Mouse (Mus musculus): ENCODE results near the gene Gm853. TPM values are rescaled to one million over a fixed set of nuclear protein-coding genes. Genes with fewer than 3 reads are reported as not detected.
A peak's percentile ranks its signal among the peaks of the same experiment; 100 is the strongest.

Gm853 gene
- polyA plus RNA-seq (2015; fragmentation: Nextera tagmentation; extraction: Ambion mirVana) = not detected in 2 replicates

DNA sequence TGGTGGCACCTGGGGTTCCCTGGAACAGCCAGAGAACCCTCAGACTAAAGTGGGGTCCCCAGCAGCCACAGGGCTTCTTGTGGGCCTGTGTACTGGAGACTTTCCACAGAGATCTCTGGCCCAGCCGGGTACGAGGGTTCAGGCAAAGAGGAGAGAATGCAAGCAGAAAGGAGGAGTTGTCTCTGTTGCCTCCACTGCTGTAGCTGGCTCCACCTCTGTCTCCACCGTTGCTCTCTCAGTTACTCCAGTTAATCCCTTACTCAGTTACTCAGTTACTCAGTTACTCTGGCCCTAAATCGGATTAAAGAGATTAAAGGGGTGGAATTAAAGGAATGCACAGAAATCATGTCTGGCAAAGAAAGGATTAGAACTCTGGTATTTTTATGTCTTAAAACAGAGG, at the start of gene Gm853:
Gene Gm853 (minus strand): TSS at position 223 of the 400 bp plus-strand sequence.
- 43% methylated on average over 4 of the region's 4 CpGs for WGBS
- Histone ChIP-seq H3K9ac (ENCODE audit: low read length) (no peak within 1 kb of the TSS), H3K36me3 (ENCODE audit: control insufficient read depth, insufficient read depth, low read length) (no peaks in the 10 kb centered on the region), H3K27me3 (ENCODE audit: control insufficient read depth, insufficient read depth, low read length) (no peaks in the 10 kb centered on the region), H3K4me1 (ENCODE audit: control insufficient read depth, insufficient read depth, low read length) (no peaks in the 10 kb centered on the region), H3K9me3 (replicated peaks; ENCODE audit: control insufficient read depth, low read length) (no peaks in the 10 kb centered on the region), H3K27ac (ENCODE audit: low read length) (no peak within 1 kb of the TSS), H3K4me2 (ENCODE audit: low read depth, low read length) (no peak within 1 kb of the TSS), H3K4me3 (replicated peaks; ENCODE audit: low read length) (no peak within 1 kb of the TSS)
- no peak for ATAC-seq (ENCODE audit: insufficient read depth, low FRiP score)

DNA sequence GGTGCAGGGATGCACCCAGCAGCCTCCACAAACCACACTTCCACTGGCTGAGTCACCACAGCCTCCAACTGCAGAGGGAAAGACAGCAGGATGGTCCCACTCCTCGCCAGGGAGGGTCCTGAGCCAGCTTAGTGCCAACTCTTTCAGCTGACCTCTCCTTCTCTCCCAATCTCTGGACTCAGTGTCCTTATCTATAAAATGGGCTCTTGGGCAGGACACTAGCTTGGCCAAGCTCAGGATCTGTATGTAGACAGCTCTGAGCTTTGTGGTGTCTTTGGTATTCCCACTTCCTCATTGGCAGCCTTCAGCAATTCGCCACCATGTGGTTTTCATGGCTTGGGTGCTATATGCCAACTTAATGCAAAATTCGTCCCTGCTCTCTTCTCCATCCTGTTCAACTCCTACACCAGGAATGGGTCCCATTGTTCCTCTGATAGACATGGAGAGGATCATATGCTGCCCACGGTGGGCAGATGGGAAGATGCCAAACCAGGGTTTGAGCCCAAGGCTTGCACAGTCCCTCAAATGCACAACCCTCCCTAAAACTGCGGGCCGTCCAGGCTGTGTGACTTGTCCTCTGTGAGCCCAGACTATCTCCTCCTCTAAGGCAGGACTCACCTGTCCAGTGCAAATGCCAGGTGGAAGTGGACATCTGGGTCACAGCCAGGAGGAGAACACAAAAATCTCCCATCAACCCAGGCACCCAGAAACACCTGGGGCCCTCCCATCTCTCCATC, 48.6 kb upstream of the Gm853 start:
- 81% methylated on average over 6 of the region's 6 CpGs for WGBS
- Histone ChIP-seq H3K4me3 (replicated peaks; ENCODE audit: low read length) (no peak overlapping the region), H3K4me2 (ENCODE audit: low read depth, low read length) (no peak overlapping the region), H3K9me3 (replicated peaks; ENCODE audit: control insufficient read depth, low read length) (no peaks in the 10 kb centered on the region), H3K9ac (ENCODE audit: low read length) (no peak overlapping the region), H3K27me3 (ENCODE audit: control insufficient read depth, insufficient read depth, low read length) (peaks cover 9% of the 10 kb centered on the region; the same call in 1 of the 2 replicates), H3K27ac (ENCODE audit: low read length) (no peak overlapping the region), H3K36me3 (ENCODE audit: control insufficient read depth, insufficient read depth, low read length) (no peaks in the 10 kb centered on the region), H3K4me1 (ENCODE audit: control insufficient read depth, insufficient read depth, low read length) (peaks cover 14% of the 10 kb centered on the region)
- ATAC-seq (ENCODE audit: insufficient read depth, low FRiP score) = no peak

DNA sequence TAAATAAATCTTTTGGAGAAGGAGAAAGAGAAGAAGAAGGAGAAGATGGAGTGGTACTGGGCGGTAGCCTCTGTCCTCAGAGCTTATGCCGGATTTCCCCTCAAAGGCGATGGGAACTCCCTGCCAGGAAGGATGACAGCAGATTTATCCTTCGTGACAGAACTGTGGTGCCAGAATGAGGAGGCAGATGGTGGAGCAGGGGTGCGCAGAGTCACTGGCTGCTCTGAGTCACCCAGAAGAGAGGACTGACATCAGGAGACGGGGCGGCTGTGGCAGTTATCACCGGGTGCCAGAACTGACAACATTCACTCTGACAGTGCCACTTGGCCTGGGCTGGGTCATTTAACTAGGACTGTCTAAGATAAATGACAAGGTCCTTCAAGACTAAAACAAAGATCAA, 47.9 kb upstream of the Gm853 start:
- Histone ChIP-seq H3K4me3 (replicated peaks; ENCODE audit: low read length) (no peak overlapping the region), H3K27me3 (ENCODE audit: control insufficient read depth, insufficient read depth, low read length) (peaks cover 3% of the 10 kb centered on the region; the same call in 1 of the 2 replicates), H3K9me3 (replicated peaks; ENCODE audit: control insufficient read depth, low read length) (no peaks in the 10 kb centered on the region), H3K9ac (ENCODE audit: low read length) (no peak overlapping the region), H3K4me2 (ENCODE audit: low read depth, low read length) (no peak overlapping the region), H3K4me1 (ENCODE audit: control insufficient read depth, insufficient read depth, low read length) (peaks cover 14% of the 10 kb centered on the region), H3K36me3 (ENCODE audit: control insufficient read depth, insufficient read depth, low read length) (no peaks in the 10 kb centered on the region), H3K27ac (ENCODE audit: low read length) (no peak overlapping the region)
- 80% methylated on average over 8 of the region's 8 CpGs for WGBS
- no peak for ATAC-seq (ENCODE audit: insufficient read depth, low FRiP score)

DNA sequence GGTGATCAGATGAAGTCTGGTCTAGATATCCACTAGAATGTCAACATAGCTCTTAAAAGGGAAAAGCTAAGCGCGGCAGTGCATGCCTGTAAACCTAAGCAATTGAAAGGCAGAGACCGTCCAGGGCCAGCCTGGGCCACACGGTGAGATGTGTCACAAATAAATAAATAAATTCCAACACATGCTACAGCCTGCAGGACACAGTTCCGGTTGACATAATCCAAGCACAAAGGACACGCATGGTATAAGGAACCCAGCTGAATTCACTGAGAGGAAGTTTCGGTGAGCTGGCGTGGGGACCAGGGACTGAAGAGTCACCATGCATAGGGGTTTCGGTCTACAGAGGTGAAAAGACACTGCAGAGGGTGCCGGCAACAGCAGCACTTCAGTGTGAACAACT, 46.5 kb upstream of the Gm853 start:
- no peak for ATAC-seq (ENCODE audit: insufficient read depth, low FRiP score)
- Histone ChIP-seq H3K27ac (ENCODE audit: low read length) (0 out of 2 replicates have a peak overlapping the region, but pooled peaks have one; percentile 19), H3K9me3 (replicated peaks; ENCODE audit: control insufficient read depth, low read length) (no peaks in the 10 kb centered on the region), H3K36me3 (ENCODE audit: control insufficient read depth, insufficient read depth, low read length) (no peaks in the 10 kb centered on the region), H3K4me2 (ENCODE audit: low read depth, low read length) (no peak overlapping the region), H3K27me3 (ENCODE audit: control insufficient read depth, insufficient read depth, low read length) (peaks cover 3% of the 10 kb centered on the region; the same call in 1 of the 2 replicates), H3K9ac (ENCODE audit: low read length) (no peak overlapping the region), H3K4me3 (replicated peaks; ENCODE audit: low read length) (no peak overlapping the region), H3K4me1 (ENCODE audit: control insufficient read depth, insufficient read depth, low read length) (peaks cover 16% of the 10 kb centered on the region)
- WGBS = 73% methylated on average over 10 of the region's 10 CpGs

DNA sequence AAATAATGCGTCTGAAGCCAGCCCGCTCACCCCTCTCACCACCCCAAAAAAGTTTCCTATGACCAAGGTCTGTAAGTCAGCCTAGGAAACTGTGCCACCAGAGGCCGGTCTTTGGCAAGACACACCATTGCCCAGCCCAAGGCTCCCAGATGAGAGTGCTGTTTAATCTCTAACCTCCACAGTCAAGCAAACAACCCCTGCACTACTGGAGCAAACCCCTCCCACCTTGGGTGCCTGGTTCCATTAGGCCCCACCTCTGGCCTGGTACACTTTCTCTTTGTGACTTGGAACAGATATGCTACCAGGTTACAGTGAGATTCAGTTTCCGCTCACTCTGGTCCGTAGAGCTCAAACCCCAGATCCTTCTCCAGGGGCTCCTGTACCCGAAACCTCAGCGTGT, 44.9 kb upstream of the Gm853 start:
- Histone ChIP-seq H3K27ac (ENCODE audit: low read length) (peak overlapping the region; percentile 60), H3K4me3 (replicated peaks; ENCODE audit: low read length) (peak overlapping the region; percentile 18; the same call in 1 of the 2 replicates)

DNA sequence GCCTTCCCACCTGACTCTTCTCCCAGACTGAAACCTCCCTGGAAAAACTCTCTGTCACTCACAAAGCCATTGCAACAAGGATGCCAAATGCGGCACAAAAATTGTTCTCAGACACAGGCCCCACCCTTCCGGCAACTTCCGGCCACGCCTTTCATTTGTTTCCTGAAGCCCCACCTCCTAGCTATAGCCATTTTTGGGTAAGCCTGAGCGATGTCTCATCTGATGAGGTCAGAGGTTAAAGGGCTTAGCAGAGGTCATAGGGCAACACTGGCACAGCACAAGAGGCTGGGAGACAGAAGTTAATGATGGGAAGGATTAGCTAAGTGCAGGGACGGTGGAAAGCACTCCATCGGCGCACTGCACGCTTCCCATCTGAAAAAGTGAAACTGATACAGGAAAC, 44.4 kb upstream of the Gm853 start:
- H3K4me1 ChIP-seq (ENCODE audit: control insufficient read depth, insufficient read depth, low read length) = 0 out of 2 replicates have a peak, but pooled peaks cover 12% of the 10 kb centered on the region
- 39% methylated on average over 9 of the region's 9 CpGs for WGBS
- no peaks in the 10 kb centered on the region for H3K9me3 ChIP-seq (replicated peaks; ENCODE audit: control insufficient read depth, low read length)
- H3K36me3 ChIP-seq (ENCODE audit: control insufficient read depth, insufficient read depth, low read length) = no peaks in the 10 kb centered on the region
- peak; percentile 12; the same call in 1 of the 2 replicates for ATAC-seq (ENCODE audit: insufficient read depth, low FRiP score)
- peak overlapping the region; percentile 26; the same call in 1 of the 2 replicates for H3K9ac ChIP-seq (ENCODE audit: low read length)
- H3K27ac ChIP-seq (ENCODE audit: low read length) = peak overlapping the region; percentile 60; the same call in 1 of the 2 replicates
- H3K4me3 ChIP-seq (replicated peaks; ENCODE audit: low read length) = peak overlapping the region; percentile 18; the same call in 1 of the 2 replicates
- peaks cover 3% of the 10 kb centered on the region; the same call in 1 of the 2 replicates for H3K27me3 ChIP-seq (ENCODE audit: control insufficient read depth, insufficient read depth, low read length)
- peak overlapping the region; percentile 35 for H3K4me2 ChIP-seq (ENCODE audit: low read depth, low read length)

More for the DNA sequence above, 44.9 kb upstream of the Gm853 start:
- Histone ChIP-seq H3K9ac (ENCODE audit: low read length) (peak overlapping the region; percentile 26; the same call in 1 of the 2 replicates), H3K4me1 (ENCODE audit: control insufficient read depth, insufficient read depth, low read length) (0 out of 2 replicates have a peak, but pooled peaks cover 12% of the 10 kb centered on the region), H3K27me3 (ENCODE audit: control insufficient read depth, insufficient read depth, low read length) (peaks cover 3% of the 10 kb centered on the region; the same call in 1 of the 2 replicates), H3K36me3 (ENCODE audit: control insufficient read depth, insufficient read depth, low read length) (no peaks in the 10 kb centered on the region), H3K4me2 (ENCODE audit: low read depth, low read length) (peak overlapping the region; percentile 35), H3K9me3 (replicated peaks; ENCODE audit: control insufficient read depth, low read length) (no peaks in the 10 kb centered on the region)
- peak; percentile 81 for ATAC-seq (ENCODE audit: insufficient read depth, low FRiP score)
- WGBS = 58% methylated on average over 7 of the region's 7 CpGs

DNA sequence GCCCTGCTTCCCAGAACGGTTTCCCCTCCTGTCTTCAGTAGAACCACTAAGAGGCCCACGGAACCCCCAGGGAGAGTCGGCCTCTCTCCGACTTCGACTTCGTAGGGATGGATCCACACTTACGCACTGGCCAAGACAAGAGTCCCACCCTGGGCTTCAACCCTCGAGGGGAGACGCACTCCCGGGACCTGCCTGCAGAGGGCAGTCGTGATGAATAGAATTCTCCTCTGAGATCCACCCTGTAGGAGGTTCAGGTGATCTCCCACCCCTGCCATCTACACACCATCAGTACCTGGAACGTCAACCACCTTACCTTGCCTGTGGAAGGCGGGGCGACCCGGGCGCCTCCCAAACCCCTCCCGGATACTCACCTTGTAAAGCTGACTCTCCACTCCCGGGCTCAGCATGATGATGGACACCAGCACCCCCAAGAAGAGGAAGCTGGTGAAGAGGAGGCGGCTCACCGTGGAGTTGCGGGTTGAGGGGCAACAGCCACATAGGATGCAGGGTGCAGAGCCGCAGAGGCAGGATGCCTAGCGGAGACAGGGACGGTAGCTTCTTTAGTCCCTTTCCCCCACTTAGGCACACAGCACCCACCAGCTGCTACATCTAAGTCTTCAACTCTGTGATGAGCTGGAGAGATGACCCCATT, 42.6 kb upstream of the Gm853 start:
- WGBS = 22% methylated on average over 24 of the region's 24 CpGs
- Histone ChIP-seq H3K4me3 (replicated peaks; ENCODE audit: low read length) (no peak overlapping the region), H3K36me3 (ENCODE audit: control insufficient read depth, insufficient read depth, low read length) (no peaks in the 10 kb centered on the region), H3K4me1 (ENCODE audit: control insufficient read depth, insufficient read depth, low read length) (0 out of 2 replicates have a peak, but pooled peaks cover 12% of the 10 kb centered on the region), H3K27me3 (ENCODE audit: control insufficient read depth, insufficient read depth, low read length) (peaks cover 3% of the 10 kb centered on the region; the same call in 1 of the 2 replicates), H3K4me2 (ENCODE audit: low read depth, low read length) (no peak overlapping the region), H3K9ac (ENCODE audit: low read length) (no peak overlapping the region), H3K27ac (ENCODE audit: low read length) (no peak overlapping the region), H3K9me3 (replicated peaks; ENCODE audit: control insufficient read depth, low read length) (no peaks in the 10 kb centered on the region)
- ATAC-seq (ENCODE audit: insufficient read depth, low FRiP score) = no peak

DNA sequence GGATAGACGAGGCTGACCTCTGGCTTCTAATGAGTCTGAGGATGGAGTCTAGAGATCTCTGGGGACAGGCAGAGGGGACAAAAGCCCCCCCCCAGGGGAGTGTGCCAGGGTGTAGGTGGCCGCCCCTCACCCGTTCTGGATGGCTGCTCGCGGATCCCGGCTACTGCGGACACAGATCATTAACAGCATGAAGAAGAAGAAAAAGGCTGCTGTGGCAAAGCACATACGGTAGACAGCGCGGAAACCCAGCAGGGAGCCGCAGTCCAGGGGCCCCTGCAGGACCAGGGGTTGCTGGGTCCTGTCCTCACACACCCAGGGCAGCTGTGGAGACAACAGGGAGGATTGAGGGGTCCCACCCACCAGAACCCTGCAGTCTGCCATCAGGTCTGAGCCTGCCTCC, 41.9 kb upstream of the Gm853 start:
- Histone ChIP-seq H3K27me3 (ENCODE audit: control insufficient read depth, insufficient read depth, low read length) (peaks cover 3% of the 10 kb centered on the region; the same call in 1 of the 2 replicates), H3K4me2 (ENCODE audit: low read depth, low read length) (no peak overlapping the region), H3K27ac (ENCODE audit: low read length) (no peak overlapping the region), H3K9ac (ENCODE audit: low read length) (no peak overlapping the region), H3K4me1 (ENCODE audit: control insufficient read depth, insufficient read depth, low read length) (0 out of 2 replicates have a peak, but pooled peaks cover 12% of the 10 kb centered on the region), H3K4me3 (replicated peaks; ENCODE audit: low read length) (no peak overlapping the region), H3K9me3 (replicated peaks; ENCODE audit: control insufficient read depth, low read length) (no peaks in the 10 kb centered on the region), H3K36me3 (ENCODE audit: control insufficient read depth, insufficient read depth, low read length) (no peaks in the 10 kb centered on the region)
- 45% methylated on average over 11 of the region's 11 CpGs for WGBS
- ATAC-seq (ENCODE audit: insufficient read depth, low FRiP score) = no peak

DNA sequence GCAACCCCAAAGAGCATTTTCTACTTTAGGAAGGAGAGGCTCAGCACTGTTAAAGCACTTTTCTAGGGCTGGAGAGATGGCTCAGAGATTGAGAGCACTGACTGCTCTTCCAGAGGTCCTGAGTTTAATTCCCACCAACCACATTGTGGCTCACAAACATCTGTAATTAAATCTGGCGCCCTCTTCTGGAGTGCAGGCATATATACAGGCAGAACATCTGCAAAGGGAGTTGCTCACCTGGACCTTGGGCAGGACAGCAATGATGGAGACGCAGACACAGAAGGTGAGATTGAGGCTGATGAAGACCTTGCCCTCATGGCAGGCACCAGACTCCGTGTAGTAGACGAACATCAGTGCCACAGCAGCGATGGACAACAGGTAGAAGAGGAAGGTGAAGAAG, 38.2 kb upstream of the Gm853 start:
- H3K36me3 ChIP-seq (ENCODE audit: control insufficient read depth, insufficient read depth, low read length) = no peaks in the 10 kb centered on the region
- H3K4me3 ChIP-seq (replicated peaks; ENCODE audit: low read length) = no peak overlapping the region
- H3K27me3 ChIP-seq (ENCODE audit: control insufficient read depth, insufficient read depth, low read length) = peaks cover 3% of the 10 kb centered on the region; the same call in 1 of the 2 replicates
- no peak overlapping the region for H3K27ac ChIP-seq (ENCODE audit: low read length)
- 27% methylated on average over 5 of the region's 5 CpGs for WGBS
- 0 out of 2 replicates have a peak, but pooled peaks cover 6% of the 10 kb centered on the region for H3K4me1 ChIP-seq (ENCODE audit: control insufficient read depth, insufficient read depth, low read length)
- H3K9ac ChIP-seq (ENCODE audit: low read length) = no peak overlapping the region
- ATAC-seq (ENCODE audit: insufficient read depth, low FRiP score) = no peak
- H3K9me3 ChIP-seq (replicated peaks; ENCODE audit: control insufficient read depth, low read length) = no peaks in the 10 kb centered on the region
- H3K4me2 ChIP-seq (ENCODE audit: low read depth, low read length) = no peak overlapping the region

Data from stomach, embryonic 16.5 days (tissue).